In the genomic region with DNA sequence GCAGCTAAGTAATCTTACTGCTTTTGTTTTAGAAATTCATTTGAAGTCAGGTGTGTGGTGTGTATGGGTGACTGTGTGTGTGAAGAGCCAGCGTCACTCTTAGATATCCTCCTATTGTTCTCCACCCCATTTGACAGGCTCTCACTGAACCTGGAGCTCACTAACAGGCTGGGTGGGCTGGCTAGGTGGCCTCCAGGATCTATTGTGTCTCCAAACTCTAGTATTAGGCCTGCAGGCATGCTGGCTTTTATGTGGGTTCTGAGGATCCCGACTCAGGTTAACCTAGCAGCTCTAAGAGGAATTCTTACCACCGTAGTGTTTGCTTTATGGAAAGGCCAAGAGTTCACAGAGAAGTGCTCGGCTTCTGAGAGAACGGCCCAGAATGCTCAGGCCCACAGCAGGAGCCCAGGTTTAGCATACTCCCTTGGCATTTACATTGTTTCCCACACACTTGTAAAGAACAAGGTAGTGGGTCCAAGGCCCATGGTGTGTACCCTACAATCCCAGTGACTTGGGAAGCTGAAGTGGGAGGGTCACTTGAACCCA, we compare ENCODE assay signal across 10 mouse cellular contexts. TPM values are rescaled to one million over a fixed set of nuclear protein-coding genes. Genes with fewer than 3 reads are reported as not detected.
"Had no signal": no experiment of that assay in that cellular context is flagged by ENCODE, and none has a peak within 500 bp of the region (broad histone marks: within the 10 kb centered on the region; RNA-seq: fewer than 3 reads in every experiment).

No protein-coding gene starts in this region.

- DNase-seq: kidney, adult 2 months; kidney, postnatal 14 days; right cerebral cortex, postnatal 14 days; thymus, postnatal 4 days had no signal

- H3K4me1 ChIP-seq: kidney, embryonic 15.5 days; liver, embryonic 15.5 days; midbrain, embryonic 12.5 days had no signal

- H3K4me3 ChIP-seq: kidney, embryonic 15.5 days; limb, embryonic 10.5 days; liver, embryonic 15.5 days; midbrain, embryonic 12.5 days had no signal

- H3K4me2 ChIP-seq: kidney, embryonic 15.5 days; liver, embryonic 11.5 days; liver, embryonic 15.5 days; midbrain, embryonic 12.5 days had no signal

- H3K27ac ChIP-seq: kidney, embryonic 15.5 days; limb, embryonic 10.5 days; liver, embryonic 15.5 days; midbrain, embryonic 12.5 days had no signal

- H3K9me3 ChIP-seq: kidney, embryonic 15.5 days; limb, embryonic 10.5 days; liver, embryonic 15.5 days; midbrain, embryonic 12.5 days had no signal

- H3K9ac ChIP-seq: kidney, embryonic 15.5 days; liver, embryonic 15.5 days; midbrain, embryonic 12.5 days had no signal

- ATAC-seq: midbrain, embryonic 16.5 days had no signal

- H3K27me3 ChIP-seq: kidney, embryonic 15.5 days; liver, embryonic 15.5 days; midbrain, embryonic 12.5 days had no signal

RNA-seq across cellular contexts. Expression of a gene that starts 51.3 kb away (rescaled TPM):
- polyA plus RNA-seq: liver, embryonic 11.5 days; liver, embryonic 15.5 days had no signal
